Mouse (Mus musculus): ENCODE results near the gene Serpinb8.

DNA sequence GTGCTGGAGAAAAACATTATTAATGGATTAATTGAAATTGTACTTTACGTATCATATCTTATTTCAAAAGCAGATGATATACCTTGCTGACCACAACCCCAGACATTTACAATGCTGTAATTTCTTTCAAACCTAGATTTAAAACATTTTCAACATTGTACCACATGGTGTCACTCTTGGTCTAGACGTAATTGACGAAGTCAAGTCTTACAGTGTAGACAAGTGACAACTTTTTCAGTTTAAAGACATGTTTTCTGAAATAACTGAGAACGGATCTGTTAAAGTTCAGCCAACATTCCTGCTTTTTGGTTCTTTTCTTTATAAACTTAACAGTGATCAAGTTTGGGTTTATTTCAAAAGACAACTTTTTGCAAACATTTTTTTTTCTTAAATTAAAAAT, 46.1 kb downstream of the Serpinb8 start:
- TF ChIP-seq CTCF (IDR thresholded peaks at IDR 0.05; ENCODE audit: borderline replicate concordance, extremely low read depth, insufficient read depth, insufficient read length) (no peak), POLR2A (IDR thresholded peaks at IDR 0.05; ENCODE audit: borderline replicate concordance, extremely low read depth, insufficient read depth, insufficient read length, poor library complexity, severe bottlenecking) (no peak)
